Mouse (Mus musculus): ENCODE measurements around the gene Ppp1r27.

The Ppp1r27 gene

DNA sequence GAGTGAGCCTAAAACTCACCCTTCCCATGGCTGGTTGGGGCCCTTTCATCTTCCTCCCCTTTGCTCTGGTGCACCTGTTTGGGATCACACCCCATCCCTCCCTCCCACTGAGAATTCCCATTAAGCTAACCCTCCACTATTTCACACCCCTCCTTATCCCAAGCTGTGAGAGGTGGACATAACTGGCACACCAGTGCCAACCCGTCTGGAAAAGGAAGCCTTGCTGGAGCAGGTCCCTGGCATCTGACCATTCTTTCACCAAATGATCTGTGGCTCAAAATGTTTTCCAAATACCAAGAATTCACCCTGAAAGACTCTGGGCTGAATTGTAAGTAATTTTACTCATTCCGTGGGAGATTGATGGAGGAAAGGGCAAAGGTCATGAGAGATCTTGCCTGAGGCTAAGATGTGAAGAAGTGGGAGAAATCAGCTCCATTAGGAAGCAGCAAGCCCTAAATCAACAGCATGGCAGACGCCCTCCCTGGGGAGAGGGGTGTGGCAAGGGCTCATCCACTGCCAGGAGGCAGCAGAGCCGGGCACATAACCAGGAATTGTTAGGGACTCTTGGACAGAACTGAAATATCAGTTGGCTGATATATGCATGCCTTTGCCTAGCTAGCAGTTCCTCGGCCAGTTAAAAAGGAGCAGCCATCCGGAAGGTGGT, 38.0 kb downstream of the Ppp1r27 start:
- DNase-seq (ENCODE audit: low read depth), result no peak

DNA sequence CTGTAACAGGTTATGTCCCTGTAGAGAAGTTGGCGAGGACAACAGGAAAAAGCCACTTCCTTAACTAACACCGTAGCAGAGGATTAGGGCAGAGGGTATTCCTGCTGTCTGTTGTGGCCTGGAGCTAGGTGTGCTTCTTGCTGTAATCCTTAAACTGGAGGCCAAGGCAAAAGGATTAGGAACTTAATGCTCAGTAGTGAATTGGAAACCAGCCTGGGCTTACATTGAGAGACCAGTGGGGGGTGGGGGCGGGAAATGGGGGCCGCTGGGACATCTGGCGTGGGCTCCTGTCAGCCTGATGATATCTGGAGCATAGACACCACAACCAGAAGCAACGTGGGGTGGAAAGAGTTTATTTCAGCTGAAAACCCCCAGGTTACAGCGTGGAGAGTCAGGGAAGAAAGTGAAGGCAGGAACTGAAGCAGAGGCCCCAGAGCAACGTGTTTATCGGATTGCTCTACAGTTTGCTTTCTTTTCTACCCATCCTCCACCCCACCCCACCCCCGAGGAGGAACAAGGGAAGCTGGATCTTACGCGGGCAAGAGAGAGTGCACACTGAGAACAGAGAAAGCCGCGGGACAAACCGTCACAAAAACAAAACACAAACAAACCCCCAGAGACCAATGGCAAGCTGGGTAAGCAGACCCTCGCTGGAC, 40.4 kb downstream of the Ppp1r27 start:
- peak; percentile 68 for DNase-seq (ENCODE audit: low read depth)

DNA sequence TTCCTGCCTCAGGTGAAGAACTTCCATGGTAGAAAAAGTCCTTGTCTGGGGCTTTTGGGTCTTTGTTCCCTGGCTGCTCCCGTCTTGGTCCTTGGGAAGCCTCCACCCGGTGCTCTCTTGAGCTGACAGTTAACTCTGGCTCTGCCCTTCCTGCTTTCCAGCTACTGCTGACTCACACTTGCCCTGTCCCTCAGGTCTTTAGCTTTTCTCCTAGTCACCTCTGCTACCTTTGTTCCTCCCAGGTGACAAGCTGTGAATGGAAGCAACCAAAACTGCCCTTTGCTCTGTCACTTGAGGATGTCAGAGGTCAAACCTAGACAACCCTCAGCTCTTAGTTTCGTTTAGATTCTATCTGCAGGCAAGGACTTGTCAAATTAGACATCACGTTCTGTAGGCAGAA, 41.0 kb downstream of the Ppp1r27 start:
- DNase-seq (ENCODE audit: low read depth), result peak; percentile 47

DNA sequence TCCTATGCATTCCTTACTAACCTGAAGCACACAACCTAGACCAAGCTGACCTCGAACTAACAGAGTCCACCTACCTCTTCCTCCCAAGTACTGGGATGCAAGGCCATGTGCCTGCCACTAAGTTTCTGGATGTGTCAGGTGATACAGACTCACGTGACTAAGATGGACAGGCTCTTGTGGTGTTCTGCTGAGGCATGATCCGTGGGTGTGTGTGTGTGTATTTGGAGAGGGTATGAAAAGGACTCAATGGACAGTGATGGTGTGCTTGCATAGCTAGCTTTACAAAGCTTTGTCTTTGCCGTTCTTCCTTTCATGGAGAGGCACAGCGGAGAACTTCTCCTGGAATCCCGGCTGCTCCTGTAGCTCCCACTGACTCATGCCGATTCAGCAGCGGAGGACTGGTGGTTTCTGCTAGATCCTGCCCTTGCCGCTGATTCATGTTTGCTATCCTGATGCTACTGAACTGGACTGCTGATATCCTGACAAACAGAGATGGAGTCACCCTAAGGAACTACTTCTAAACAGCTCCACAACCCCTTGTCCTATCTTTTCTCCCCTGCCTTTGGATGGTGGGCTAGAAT, 42.6 kb downstream of the Ppp1r27 start:
- no peak for DNase-seq (ENCODE audit: low read depth)

DNA sequence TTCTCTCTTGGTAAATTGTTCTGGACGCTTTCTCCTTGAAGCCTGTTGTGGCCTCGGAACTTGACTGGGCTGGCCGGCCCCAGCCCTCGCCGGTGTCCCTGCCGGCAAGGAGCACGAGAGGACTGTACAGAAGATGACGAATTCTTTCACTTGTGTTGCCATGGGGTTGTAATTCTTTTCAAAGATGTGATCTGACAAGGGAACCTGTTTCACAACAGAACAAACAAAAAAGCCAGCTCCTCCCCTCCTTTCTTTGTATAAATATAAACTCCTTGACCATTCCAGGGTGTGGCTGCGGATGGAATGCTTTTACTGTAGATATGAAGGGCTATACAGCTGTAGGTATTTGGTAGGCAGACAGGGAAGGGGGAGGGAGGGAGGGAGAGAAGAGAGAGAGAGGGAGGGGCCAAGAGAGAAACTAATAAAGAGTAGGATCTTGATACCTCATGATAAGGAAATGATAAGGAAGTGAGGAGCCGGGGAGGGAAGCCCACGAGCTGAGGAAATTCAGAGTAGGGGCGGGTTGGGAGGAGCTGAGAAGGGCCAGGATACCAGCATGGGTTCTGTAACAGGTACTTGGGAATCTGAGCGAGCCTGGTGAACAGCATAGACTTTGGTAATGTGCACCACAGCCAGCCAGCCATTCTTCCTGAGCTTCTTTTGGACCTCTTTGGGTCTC, 43.2 kb downstream of the Ppp1r27 start:
- DNase-seq (ENCODE audit: low read depth), result no peak

DNA sequence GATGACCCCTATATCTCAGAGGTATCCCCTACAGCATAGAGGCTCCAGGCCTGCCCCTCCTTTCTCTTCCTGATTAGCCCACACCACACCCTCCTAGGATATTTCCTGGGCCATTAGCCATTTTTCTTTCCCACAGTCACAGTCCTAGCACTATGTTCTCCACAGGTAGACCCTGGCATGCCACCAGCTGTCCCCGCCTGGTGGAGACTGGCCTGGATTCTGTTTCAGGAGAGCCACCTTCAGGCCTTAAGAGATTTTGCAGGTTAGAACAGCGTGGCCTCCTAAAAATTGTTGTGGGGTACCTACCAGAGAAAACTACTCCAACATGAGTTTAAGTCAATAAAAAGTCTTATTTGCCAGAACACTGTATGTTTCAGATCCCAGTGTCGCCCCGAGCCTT, 44.0 kb downstream of the Ppp1r27 start:
- DNase-seq (ENCODE audit: low read depth), result no peak

DNA sequence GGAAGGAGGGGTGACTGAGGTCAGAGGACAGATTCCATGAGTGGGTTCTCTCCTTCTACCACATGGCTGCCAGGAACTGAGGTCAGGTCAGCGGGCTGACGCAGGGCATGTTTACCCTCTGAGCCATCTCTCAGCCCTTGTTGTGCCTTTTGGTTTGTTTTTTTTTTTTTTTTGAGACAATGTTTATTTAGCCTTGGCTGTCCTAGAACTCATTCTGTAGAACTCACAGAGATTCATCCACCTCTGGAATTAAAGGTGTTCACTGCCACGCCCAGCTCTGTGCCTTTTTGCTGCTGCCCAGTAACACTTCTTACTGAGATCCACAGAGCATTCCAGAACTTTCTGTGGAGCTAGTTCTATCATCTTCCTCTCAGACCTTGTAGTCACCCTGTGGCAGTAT, 45.3 kb downstream of the Ppp1r27 start:
- DNase-seq (ENCODE audit: low read depth), result no peak

DNA sequence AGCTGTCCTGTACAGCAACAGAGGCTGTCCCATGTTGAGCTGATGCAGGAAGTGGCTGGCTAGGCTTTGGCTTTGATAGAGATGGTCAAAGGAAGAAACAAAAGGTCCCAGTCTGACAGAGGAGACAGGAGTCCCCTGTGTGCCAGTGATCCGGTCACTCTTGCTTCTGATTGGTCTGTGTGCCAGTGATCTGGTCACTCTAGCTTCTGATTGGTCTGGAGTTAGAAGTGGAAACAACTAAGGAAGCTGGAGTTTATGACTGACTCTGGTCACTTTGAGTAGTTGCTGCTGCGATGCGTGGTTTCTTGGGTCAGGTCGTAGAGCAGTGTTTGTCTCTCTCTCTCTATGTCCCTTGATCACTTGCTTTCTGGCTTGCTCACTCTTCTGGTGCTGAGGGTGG, 49.2 kb downstream of the Ppp1r27 start:
- no peak for DNase-seq (ENCODE audit: low read depth)

DNA sequence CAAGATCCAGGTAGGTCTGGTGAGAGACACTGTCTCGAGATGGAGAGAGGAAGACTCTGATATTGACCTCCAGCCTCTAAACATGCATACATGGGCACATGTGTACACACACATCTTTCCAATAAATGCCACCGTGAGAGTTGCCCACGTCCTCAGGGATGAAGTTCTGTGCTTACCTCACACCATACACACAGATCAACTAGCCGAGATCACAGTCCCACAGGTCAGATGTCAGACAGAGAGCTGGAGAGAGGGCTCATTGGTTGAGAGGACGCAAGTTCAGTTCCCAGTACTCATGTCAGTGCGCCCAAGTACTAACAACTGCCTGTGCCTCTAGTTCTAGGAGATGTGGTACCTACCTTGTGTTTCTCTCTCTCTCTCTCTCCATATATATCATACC, 49.9 kb downstream of the Ppp1r27 start:
- DNase-seq (ENCODE audit: low read depth), result no peak

DNA sequence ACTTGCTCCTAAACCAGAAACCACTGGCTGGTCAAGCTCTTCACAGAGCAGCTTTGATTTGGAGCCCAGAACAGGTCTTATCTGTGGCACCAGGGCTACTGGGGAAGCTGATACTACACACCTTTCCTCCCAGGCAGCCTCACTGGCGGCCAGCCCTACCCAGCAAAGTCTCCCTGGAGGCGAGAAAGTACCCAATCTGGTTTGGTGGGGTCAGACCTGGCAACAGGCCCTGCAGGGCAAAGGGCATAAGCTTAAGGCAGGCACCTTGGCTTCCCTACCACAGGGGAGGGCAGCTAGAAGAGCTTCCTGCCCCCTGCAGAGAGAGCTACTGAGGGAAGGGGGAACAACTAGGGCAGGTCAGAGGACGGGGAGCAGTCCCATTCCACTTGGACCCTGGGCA, 50.6 kb downstream of the Ppp1r27 start:
- DNase-seq (ENCODE audit: low read depth), result no peak
